Mouse (Mus musculus) bone marrow, adult 2 months (tissue): ENCODE results near the gene Gys1. TPM values are rescaled to one million over a fixed set of nuclear protein-coding genes. Genes with fewer than 3 reads are reported as not detected.

ENCODE experiments used
- H3K27ac ChIP-seq: fragments of 200-500 bp; 2 replicates; pipeline ENCODE4 v1.5.1; 2012; ENCODE audit warnings: low read depth, mild to moderate bottlenecking, control low read depth, inconsistent platforms, low read length; ENCODE audit not compliant: control insufficient read depth, poor library complexity, insufficient read depth
- H3K4me1 ChIP-seq: fragments of 200-500 bp; 2 replicates; pipeline ENCODE4 v1.6.1; 2011; ENCODE audit warnings: low read length; ENCODE audit not compliant: control insufficient read depth, insufficient read depth
- H3K4me3 ChIP-seq: fragments of 200-500 bp; replicated peaks from 2 replicates; pipeline ENCODE3; 2011; ENCODE audit warnings: mild to moderate bottlenecking, low read depth, low read length, control low read depth; ENCODE audit not compliant: control insufficient read depth
- CTCF ChIP-seq: fragments of 200-500 bp; IDR thresholded peaks from 2 replicates; pipeline ENCODE4 v1.5.1; 2011; ENCODE audit warnings: low read length, control low read depth; ENCODE audit not compliant: control insufficient read depth, insufficient read depth
- POLR2A ChIP-seq: fragments of 200-500 bp; IDR thresholded peaks from 2 replicates; pipeline ENCODE4 v1.6.1; 2011; ENCODE audit warnings: low read depth, mild to moderate bottlenecking, control low read depth, low read length, borderline replicate concordance; ENCODE audit not compliant: control insufficient read depth
- WGBS: fragments of 180-500 bp; shearing (Covaris S2); methylation state at CpG from one replicate; pipeline ENCODE4 v1.1.7; 2018; 5-methylcytosine and 5-hydroxymethylcytosine counted together
- polyA plus RNA-seq: library from polyadenylated mRNA; stranded (reverse); fragments of >200 nt; gene quantifications from 2 replicates; pipeline ENCODE4 v1.2.4, GENCODE M21; 2011; ENCODE audit warnings: low replicate concordance; ENCODE audit not compliant: missing spikeins, insufficient read depth, insufficient read length

Gys1 gene
- polyA plus RNA-seq, 1 experiment, result 17.4 TPM

- Histone ChIP-seq H3K27ac (no peak overlapping the region), H3K4me1 (no peaks in the 10 kb centered on the region), H3K4me3 (no peak overlapping the region)
- TF ChIP-seq POLR2A, result no peak
- peak; percentile 49 for TF ChIP-seq CTCF
- WGBS, result 41% methylated on average over 11 of the region's 11 CpGs
These were observed 12.8 kb downstream of the Gys1 start for GRCm38 (mm10) chr7:45447325-45447990.

DNA sequence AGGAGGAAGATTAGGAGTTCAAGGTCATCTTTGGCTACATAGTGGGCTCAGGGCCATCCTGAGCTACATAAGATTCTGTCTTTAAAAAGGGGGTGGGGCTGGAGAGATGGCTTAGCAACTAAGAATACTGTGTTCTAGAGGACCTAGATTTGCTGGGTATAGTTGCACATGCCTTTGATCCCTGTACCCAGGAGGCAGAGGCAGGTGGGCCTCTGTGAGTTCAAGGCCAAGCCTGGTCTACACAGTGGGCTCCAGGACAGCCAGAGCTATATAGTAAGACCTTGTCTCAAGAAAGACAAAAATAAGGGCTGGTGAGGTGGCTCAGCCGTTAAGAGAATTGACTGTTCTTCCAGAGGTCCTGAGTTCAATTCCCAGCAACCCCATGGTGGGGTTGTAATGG lies 15.3 kb downstream of the Gys1 start:
- no peak overlapping the region for H3K27ac ChIP-seq
- no peaks in the 10 kb centered on the region for H3K4me1 ChIP-seq
- H3K4me3 ChIP-seq, result no peak overlapping the region
- WGBS, result 85% methylated on average over 1 of the region's 1 CpGs
- TF ChIP-seq CTCF, result no peak
- TF ChIP-seq POLR2A, result no peak

- WGBS, result 59% methylated on average over 23 of the region's 23 CpGs
- no peak overlapping the region for H3K4me3 ChIP-seq
- H3K27ac ChIP-seq, result no peak overlapping the region
- no peak for TF ChIP-seq POLR2A
- peak; percentile 85 for TF ChIP-seq CTCF
- no peaks in the 10 kb centered on the region for H3K4me1 ChIP-seq
These were observed 16.8 kb downstream of the Gys1 start for GRCm38 (mm10) chr7:45451344-45451982.

GRCm38 (mm10) chr7:45454971-45455370 lies 20.3 kb downstream of the Gys1 start:
- WGBS, result 88% methylated on average over 15 of the region's 15 CpGs
- Histone ChIP-seq H3K4me1 (peaks cover 3% of the 10 kb centered on the region; the same call in 1 of the 2 replicates), H3K4me3 (no peak overlapping the region), H3K27ac (no peak overlapping the region)
- TF ChIP-seq CTCF, result no peak
- no peak for TF ChIP-seq POLR2A

- Histone ChIP-seq H3K4me1 (peaks cover 4% of the 10 kb centered on the region; the same call in 1 of the 2 replicates), H3K27ac (no peak overlapping the region), H3K4me3 (no peak overlapping the region)
- TF ChIP-seq CTCF (no peak), POLR2A (no peak)
- 81% methylated on average over 13 of the region's 13 CpGs for WGBS
These were observed 21.5 kb downstream of the Gys1 start for GRCm38 (mm10) chr7:45455932-45456696.

- Histone ChIP-seq H3K4me3 (no peak overlapping the region), H3K27ac (peak overlapping the region; percentile 59), H3K4me1 (peaks cover 4% of the 10 kb centered on the region; the same call in 1 of the 2 replicates)
- WGBS, result 49% methylated on average over 9 of the region's 9 CpGs
- no peak for TF ChIP-seq CTCF
- no peak for TF ChIP-seq POLR2A
These were observed 22.1 kb downstream of the Gys1 start for GRCm38 (mm10) chr7:45456721-45457203.

GRCm38 (mm10) chr7:45457204-45458060 lies 22.8 kb downstream of the Gys1 start:
- WGBS, result 24% methylated on average over 10 of the region's 10 CpGs
- Histone ChIP-seq H3K4me1 (peaks cover 4% of the 10 kb centered on the region; the same call in 1 of the 2 replicates), H3K27ac (peak overlapping the region; percentile 59), H3K4me3 (peak overlapping the region; percentile 51)
- TF ChIP-seq CTCF (no peak), POLR2A (no peak)
